Mouse (Mus musculus) hindbrain, embryonic 16.5 days (tissue): ENCODE data around the gene Tcf20. TPM values are rescaled to one million over a fixed set of nuclear protein-coding genes. Genes with fewer than 3 reads are reported as not detected.
"Not testable (repeated sequence)": the region's sequence is repeated elsewhere in the genome, so short reads cannot be mapped to it uniquely, and the experiment has no call there.

Source experiments
- ATAC-seq: fragments of 200-750 bp; cut with Nextera tagmentation; 2 replicates; pipeline ENCODE4 v1.8.0; 2017; ENCODE audit warnings: moderate TSS enrichment, moderate library complexity
- H3K27ac ChIP-seq: fragments of 300-500 bp; sonication (generic); 2 replicates; pipeline ENCODE4 v1.5.1; 2014; ENCODE audit warnings: low read depth, mild to moderate bottlenecking, control low read depth, low read length, moderate library complexity
- H3K27me3 ChIP-seq: fragments of 300-500 bp; sonication (generic); replicated peaks from 2 replicates; pipeline ENCODE4 v1.6.1; 2014; ENCODE audit warnings: low read length; ENCODE audit not compliant: control insufficient read depth, insufficient read depth
- H3K36me3 ChIP-seq: fragments of 300-500 bp; sonication (generic); 2 replicates; pipeline ENCODE4 v1.6.1; 2014; ENCODE audit warnings: mild to moderate bottlenecking, low read length, moderate library complexity, mixed read lengths; ENCODE audit not compliant: control insufficient read depth, insufficient read depth
- H3K4me1 ChIP-seq: fragments of 300-500 bp; sonication (generic); 2 replicates; pipeline ENCODE4 v1.6.1; 2014; ENCODE audit warnings: low read depth, low read length; ENCODE audit not compliant: control insufficient read depth, insufficient read depth
- H3K4me2 ChIP-seq: fragments of 300-500 bp; sonication (generic); 2 replicates; pipeline ENCODE4 v1.6.1; 2014; ENCODE audit warnings: mild to moderate bottlenecking, low read length, control low read depth, moderate library complexity
- H3K4me3 ChIP-seq: fragments of 300-500 bp; sonication (generic); 2 replicates; pipeline ENCODE4 v1.5.1; 2014; ENCODE audit warnings: mild to moderate bottlenecking, low read length, control low read depth, moderate library complexity
- H3K9ac ChIP-seq: fragments of 300-500 bp; sonication (generic); 2 replicates; pipeline ENCODE4 v1.6.1; 2014; ENCODE audit warnings: low read depth, mild to moderate bottlenecking, control low read depth, low read length, moderate library complexity
- H3K9me3 ChIP-seq: fragments of 300-500 bp; sonication (generic); 2 replicates; pipeline ENCODE4 v1.6.1; 2014; ENCODE audit warnings: mild to moderate bottlenecking, low read length, moderate library complexity; ENCODE audit not compliant: control insufficient read depth
- WGBS: fragments of 180-500 bp; shearing (Covaris S2); extraction: QIAGEN DNeasy Blood & Tissue Kit; methylation state at CpG from one replicate; pipeline ENCODE4 v1.1.7; 2014; 5-methylcytosine and 5-hydroxymethylcytosine counted together
- polyA plus RNA-seq: library from polyadenylated mRNA; unstranded; fragments of >200 nt; fragmentation: Nextera tagmentation; extraction: Ambion mirVana; gene quantifications from 2 replicates; pipeline ENCODE4 v1.2.1, GENCODE M21; 2015

Gene Tcf20
- polyA plus RNA-seq, 1 experiment from 2014 or later: 9.3 TPM

DNA sequence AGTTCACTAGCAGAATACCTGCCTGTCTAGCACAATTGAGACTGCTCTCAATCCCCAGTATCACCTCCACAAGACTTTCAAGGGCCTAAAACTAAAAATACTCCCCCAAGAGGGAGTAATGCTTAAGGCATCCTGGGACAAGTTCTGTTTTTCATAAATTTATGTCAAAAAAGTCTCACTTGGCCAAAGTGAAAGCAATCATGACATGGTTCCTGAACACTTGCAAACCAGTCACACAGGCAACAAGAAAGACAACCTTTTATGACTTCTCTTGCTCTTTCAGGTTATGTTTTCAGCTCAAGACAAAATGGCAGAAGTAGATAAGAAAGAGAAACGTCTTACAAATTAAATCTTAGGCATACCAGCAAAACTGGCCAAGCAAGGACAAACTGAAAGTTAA is 91.3 kb downstream of the Tcf20 start:
- Histone ChIP-seq H3K4me3 (no peak overlapping the region), H3K36me3 (no peaks in the 10 kb centered on the region), H3K27ac (no peak overlapping the region), H3K4me2 (no peak overlapping the region), H3K4me1 (peaks cover 19% of the 10 kb centered on the region), H3K9ac (no peak overlapping the region), H3K27me3 (no peaks in the 10 kb centered on the region), H3K9me3 (no peaks in the 10 kb centered on the region)
- 70% methylated on average over 1 of the region's 1 CpGs for WGBS
- no peak for ATAC-seq

DNA sequence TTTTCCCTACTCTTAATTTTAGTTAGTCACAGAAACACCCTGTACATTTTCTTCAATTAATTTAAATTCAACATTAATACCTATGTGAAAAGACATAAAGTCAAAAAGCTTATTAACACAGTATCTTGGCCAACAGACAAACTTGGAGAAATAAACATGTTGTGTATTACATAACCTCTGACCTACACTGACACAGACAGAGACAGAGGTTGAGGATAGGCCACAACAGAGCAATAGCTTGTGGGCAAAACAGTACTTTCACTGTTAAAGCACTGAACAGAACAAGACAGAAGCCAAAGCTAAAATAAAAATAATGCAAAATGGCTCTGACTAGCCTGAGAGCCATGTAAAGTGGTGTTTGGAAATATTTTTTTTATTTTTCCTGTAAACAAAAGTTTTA is 97.2 kb downstream of the Tcf20 start:
- no peak for ATAC-seq
- Histone ChIP-seq H3K9ac (no peak overlapping the region), H3K4me1 (no peaks in the 10 kb centered on the region), H3K36me3 (no peaks in the 10 kb centered on the region), H3K27ac (no peak overlapping the region), H3K9me3 (no peaks in the 10 kb centered on the region), H3K27me3 (no peaks in the 10 kb centered on the region), H3K4me3 (no peak overlapping the region), H3K4me2 (no peak overlapping the region)

DNA sequence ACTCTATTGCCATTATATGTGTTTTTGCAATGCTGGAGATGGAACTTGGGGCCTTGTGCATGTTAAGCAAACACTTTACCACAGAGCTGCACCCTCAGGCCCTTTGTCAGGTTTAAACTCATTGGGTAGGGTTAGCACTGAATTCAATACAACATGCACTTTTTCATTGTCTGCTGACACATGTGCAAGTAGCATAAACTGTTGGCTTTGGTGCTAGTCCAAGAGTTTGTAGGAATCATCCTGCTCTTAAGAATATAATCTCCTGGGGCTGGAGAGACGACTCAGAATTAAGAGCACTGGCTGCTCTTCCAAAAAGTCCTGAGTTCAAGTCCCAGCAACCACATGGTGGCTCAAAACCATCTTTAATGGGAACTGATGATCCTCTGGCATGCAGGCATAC is 98.2 kb downstream of the Tcf20 start:
- Histone ChIP-seq H3K4me2 (no peak overlapping the region), H3K4me3 (no peak overlapping the region), H3K36me3 (no peaks in the 10 kb centered on the region), H3K27me3 (no peaks in the 10 kb centered on the region), H3K27ac (no peak overlapping the region), H3K9me3 (no peaks in the 10 kb centered on the region), H3K4me1 (no peaks in the 10 kb centered on the region), H3K9ac (no peak overlapping the region)
- WGBS: 67% methylated on average over 1 of the region's 1 CpGs
- ATAC-seq: no peak

DNA sequence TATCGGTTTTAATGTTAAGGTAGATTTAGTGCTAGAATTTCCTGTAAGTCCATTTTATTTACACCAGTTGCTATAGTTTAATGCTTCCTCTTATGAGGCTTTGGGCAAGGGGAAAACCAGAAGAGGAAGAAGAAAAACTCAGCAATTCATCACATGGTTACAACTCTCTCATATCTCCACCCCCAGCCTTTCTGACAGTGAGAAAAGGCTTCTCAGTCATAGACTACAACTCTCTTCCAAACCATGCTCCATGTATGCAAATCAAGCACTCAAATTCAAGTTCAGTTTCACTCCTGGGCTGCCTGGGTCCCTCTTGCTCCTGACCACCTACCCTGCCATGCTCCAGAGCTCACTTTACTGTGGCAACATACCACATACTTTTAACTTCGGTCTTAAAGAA is 99.2 kb downstream of the Tcf20 start:
- H3K4me2 ChIP-seq: no peak overlapping the region
- H3K4me3 ChIP-seq: no peak overlapping the region
- H3K36me3 ChIP-seq: no peaks in the 10 kb centered on the region
- no peak for ATAC-seq
- WGBS: 91% methylated on average over 2 of the region's 2 CpGs
- H3K4me1 ChIP-seq: no peaks in the 10 kb centered on the region
- no peaks in the 10 kb centered on the region for H3K27me3 ChIP-seq
- no peak overlapping the region for H3K27ac ChIP-seq
- H3K9ac ChIP-seq: no peak overlapping the region
- H3K9me3 ChIP-seq: no peaks in the 10 kb centered on the region

DNA sequence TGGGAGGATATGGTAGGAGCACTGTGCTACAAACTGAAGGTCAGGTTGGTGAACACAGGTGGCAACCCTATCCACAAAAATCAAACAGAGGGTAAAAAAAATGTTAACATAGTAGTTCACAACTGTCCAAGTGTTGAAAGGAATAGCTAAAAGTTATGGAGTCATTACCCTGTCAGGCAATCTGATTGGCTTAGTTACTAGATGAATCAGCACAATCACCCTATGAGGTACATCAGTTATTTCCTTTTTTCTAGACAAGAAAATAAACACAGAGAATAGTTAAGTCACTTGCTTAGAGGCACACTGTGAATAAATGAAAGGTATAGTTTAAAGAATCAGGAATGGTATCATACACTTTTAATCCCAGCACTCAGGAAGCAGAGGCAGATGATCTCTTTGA is 110.4 kb downstream of the Tcf20 start:
- Histone ChIP-seq H3K36me3 (no peaks in the 10 kb centered on the region), H3K27me3 (no peaks in the 10 kb centered on the region), H3K9me3 (no peaks in the 10 kb centered on the region), H3K4me2 (no peak overlapping the region), H3K4me1 (no peaks in the 10 kb centered on the region), H3K9ac (no peak overlapping the region), H3K4me3 (no peak overlapping the region), H3K27ac (no peak overlapping the region)
- no peak for ATAC-seq

DNA sequence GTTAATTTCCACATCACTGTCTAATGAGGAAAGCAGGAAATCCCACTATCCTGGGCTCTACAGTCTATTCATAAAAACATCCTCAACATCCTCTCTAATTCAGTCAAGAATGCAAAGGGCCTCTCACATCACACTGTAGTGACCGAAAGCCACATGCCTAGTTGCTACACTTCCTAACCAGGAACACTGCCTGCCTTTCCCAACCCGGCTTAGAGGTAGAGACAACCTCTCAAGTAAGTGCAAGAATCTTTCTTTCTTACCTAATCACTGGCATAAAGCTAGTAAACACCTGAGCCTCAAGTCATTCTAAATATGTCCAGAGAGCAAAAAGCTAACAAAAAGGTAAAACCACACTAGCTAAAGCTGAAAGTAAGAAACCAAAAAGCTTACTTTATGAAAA is 110.8 kb downstream of the Tcf20 start:
- ATAC-seq: no peak
- 93% methylated on average over 2 of the region's 2 CpGs for WGBS

DNA sequence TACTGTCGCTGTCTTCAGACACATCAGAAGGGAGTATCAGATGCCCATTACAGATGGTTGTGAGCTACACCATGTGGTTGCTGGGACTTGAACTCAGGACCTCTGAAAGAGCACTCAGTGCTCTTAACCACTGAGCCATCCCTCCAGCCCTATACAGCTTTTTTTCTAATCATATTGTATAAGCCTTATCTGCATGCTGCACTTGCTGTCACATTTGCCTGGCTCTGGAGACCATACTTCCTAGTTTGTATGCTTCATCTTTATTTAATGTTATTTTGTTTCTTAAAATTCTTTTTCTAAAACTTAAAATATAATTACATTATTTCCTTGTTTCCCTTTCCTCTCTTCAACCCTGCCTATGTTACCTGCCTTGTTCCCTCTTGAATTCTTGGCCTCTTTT is 115.6 kb downstream of the Tcf20 start:
- H3K4me2 ChIP-seq: no peak overlapping the region
- WGBS: 100% methylated on average over 1 of the region's 1 CpGs
- H3K27ac ChIP-seq: no peak overlapping the region
- no peaks in the 10 kb centered on the region for H3K36me3 ChIP-seq
- H3K9ac ChIP-seq: no peak overlapping the region
- H3K4me3 ChIP-seq: no peak overlapping the region
- H3K4me1 ChIP-seq: no peaks in the 10 kb centered on the region
- no peaks in the 10 kb centered on the region for H3K9me3 ChIP-seq
- H3K27me3 ChIP-seq: no peaks in the 10 kb centered on the region
- ATAC-seq: no peak

More for the DNA sequence above, 110.8 kb downstream of the Tcf20 start:
- Histone ChIP-seq H3K36me3 (no peaks in the 10 kb centered on the region), H3K9ac (no peak overlapping the region), H3K4me1 (no peaks in the 10 kb centered on the region), H3K27ac (no peak overlapping the region), H3K27me3 (no peaks in the 10 kb centered on the region), H3K9me3 (no peaks in the 10 kb centered on the region), H3K4me3 (no peak overlapping the region), H3K4me2 (no peak overlapping the region)

DNA sequence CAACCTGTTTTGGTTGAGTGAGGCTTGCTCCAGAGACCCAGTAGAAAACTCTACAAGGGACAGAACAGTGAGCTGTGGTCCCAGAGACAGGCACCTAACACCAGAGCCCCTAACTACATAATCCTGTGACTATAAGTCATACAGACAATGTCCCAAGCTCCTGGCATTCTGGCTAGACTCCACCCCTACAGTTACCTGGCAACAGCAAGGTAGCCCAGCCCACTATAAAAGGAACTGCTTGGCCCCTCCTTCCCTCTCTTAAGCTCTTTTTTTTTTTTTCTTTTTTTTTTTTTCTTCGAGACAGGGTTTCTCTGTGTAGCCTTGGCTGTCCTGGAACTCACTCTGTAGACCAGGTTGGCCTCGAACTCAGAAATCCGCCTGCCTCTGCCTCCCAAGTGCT is 121.4 kb downstream of the Tcf20 start:
- not testable (repeated sequence) for H3K27ac ChIP-seq, H3K9ac ChIP-seq, H3K4me1 ChIP-seq, H3K27me3 ChIP-seq, ATAC-seq, H3K36me3 ChIP-seq, H3K9me3 ChIP-seq, H3K4me3 ChIP-seq, H3K4me2 ChIP-seq
- WGBS: 96% methylated on average over 3 of the region's 3 CpGs

DNA sequence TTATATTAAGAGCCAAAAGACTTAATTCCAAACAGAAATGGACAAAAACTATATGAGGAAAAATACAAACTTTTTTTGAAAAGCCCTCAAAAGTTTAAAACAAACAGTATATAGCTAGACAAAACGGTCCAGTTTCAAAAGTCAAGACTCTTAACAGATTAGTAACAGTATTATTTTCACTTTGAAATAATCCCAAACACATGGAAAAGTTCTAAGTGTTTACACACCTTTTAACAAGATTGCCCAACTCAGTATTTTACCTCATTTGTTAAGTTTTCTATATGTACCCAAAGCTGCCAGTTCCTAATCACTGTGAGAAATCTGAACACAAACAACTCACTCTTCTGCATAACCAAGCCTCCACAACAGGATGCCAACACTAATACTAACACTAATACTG is 124.0 kb downstream of the Tcf20 start:
- H3K9ac ChIP-seq: no peak overlapping the region
- H3K9me3 ChIP-seq: no peaks in the 10 kb centered on the region
- no peaks in the 10 kb centered on the region for H3K36me3 ChIP-seq
- no peaks in the 10 kb centered on the region for H3K27me3 ChIP-seq
- no peaks in the 10 kb centered on the region for H3K4me1 ChIP-seq
- no peak overlapping the region for H3K27ac ChIP-seq
- no peak overlapping the region for H3K4me2 ChIP-seq
- H3K4me3 ChIP-seq: no peak overlapping the region
- ATAC-seq: no peak
- WGBS: 98% methylated on average over 1 of the region's 1 CpGs

DNA sequence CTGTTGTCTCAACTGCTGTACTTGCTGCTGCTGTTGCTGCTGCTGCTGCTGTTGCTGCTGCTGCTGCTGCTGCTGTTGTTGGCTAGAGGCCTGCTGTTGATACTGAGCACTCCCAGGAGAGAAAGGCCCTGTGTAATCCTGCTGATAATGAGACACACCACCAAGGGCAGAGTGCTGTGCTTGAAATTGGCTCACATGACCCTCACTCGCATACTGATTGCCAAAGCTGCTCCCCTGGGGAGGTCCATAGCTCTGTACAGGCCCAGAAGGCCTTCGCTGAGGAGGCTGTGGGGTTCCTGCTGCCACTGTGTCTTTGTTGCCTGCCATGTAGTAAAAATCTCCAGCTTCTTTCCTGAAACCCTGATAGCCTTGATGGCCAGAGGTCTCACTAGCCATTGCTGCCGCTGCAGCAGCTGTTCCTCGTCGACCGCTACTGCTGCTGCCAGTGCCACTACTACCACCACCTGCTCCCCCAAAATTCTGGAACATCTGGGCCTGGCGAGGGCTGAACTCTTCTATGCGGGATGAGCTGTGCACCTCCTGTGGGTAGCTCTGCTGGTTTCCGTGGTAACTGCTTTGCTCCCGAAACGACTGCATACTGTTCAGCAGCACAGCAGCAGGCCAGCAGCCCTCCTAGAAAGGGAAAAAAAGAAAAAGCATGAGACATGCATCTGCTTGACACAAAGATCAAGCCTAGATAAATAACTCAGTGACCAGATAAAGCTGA is 130.9 kb downstream of the Tcf20 start:
- H3K9me3 ChIP-seq: no peaks in the 10 kb centered on the region
- no peaks in the 10 kb centered on the region for H3K27me3 ChIP-seq
- H3K4me1 ChIP-seq: peaks cover 8% of the 10 kb centered on the region
- ATAC-seq: peak; percentile 65
- H3K4me3 ChIP-seq: no peak overlapping the region
- 27% methylated on average over 11 of the region's 11 CpGs for WGBS
- no peak overlapping the region for H3K4me2 ChIP-seq
- H3K9ac ChIP-seq: 0 out of 2 replicates have a peak overlapping the region, but pooled peaks have one; percentile 6
- peak overlapping the region; percentile 72 for H3K27ac ChIP-seq
- peaks cover 18% of the 10 kb centered on the region for H3K36me3 ChIP-seq
